Mouse (Mus musculus): ENCODE measurements around the gene Sipa1l2. TPM values are rescaled to one million over a fixed set of nuclear protein-coding genes. Genes with fewer than 3 reads are reported as not detected.

Sipa1l2 gene
- total RNA-seq, 2 experiments from 2014 or later: 4.5 to 10.8 TPM

- TF ChIP-seq CTCF (IDR thresholded peaks at IDR 0.05): no peak
- intact Hi-C loops (cut with DNase I): loop anchor here (5.0 kb wide), 1 partner anchor 97 kb away; the partner anchor contains the start of gene Map10
- Histone ChIP-seq H3K4me3 (peak overlapping the region; percentile 81), H3K27ac (peak overlapping the region; percentile 94)
- no peak for DNase-seq
These were observed 781 bp upstream of the Sipa1l2 start for GRCm38 (mm10) chr8:125570389-125570788.

- peak; percentile 56 for DNase-seq
- H3K4me3 ChIP-seq: peak overlapping the region; percentile 81
- H3K27ac ChIP-seq: peak overlapping the region; percentile 80
- peak; percentile 73 for TF ChIP-seq CTCF (IDR thresholded peaks at IDR 0.05)
- intact Hi-C loops (cut with DNase I): loop anchor here (5.0 to 10.0 kb wide), 3 partner anchors 124 to 504 kb away; no protein-coding TSS in a partner anchor
These were observed 616 bp downstream of the Sipa1l2 start for GRCm38 (mm10) chr8:125568851-125569532.

GRCm38 (mm10) chr8:125568421-125568850 is 1.2 kb downstream of the Sipa1l2 start:
- Histone ChIP-seq H3K27ac (peak overlapping the region; percentile 80), H3K4me3 (peak overlapping the region; percentile 81)
- intact Hi-C loops (cut with DNase I): loop anchor here (5.0 to 10.0 kb wide), 3 partner anchors 124 to 504 kb away; no protein-coding TSS in a partner anchor
- peak; percentile 20 for DNase-seq
- no peak for TF ChIP-seq CTCF (IDR thresholded peaks at IDR 0.05)

- intact Hi-C loops (cut with DNase I): loop anchor here (1.0 to 10.0 kb wide), 4 partner anchors 123 to 503 kb away; no protein-coding TSS in a partner anchor
- DNase-seq: no peak
- no peak for TF ChIP-seq CTCF (IDR thresholded peaks at IDR 0.05)
- Histone ChIP-seq H3K4me3 (peak overlapping the region; percentile 81), H3K27ac (no peak overlapping the region)
These were observed 2.0 kb downstream of the Sipa1l2 start for GRCm38 (mm10) chr8:125567569-125567968.

GRCm38 (mm10) chr8:125562878-125563277 is 6.7 kb downstream of the Sipa1l2 start:
- no peak overlapping the region for H3K4me3 ChIP-seq
- DNase-seq: no peak
- intact Hi-C loops (cut with DNase I): loop anchor here (10.0 kb wide), 2 partner anchors 118 to 498 kb away; no protein-coding TSS in a partner anchor
- H3K27ac ChIP-seq: no peak overlapping the region
- no peak for TF ChIP-seq CTCF (IDR thresholded peaks at IDR 0.05)

- Histone ChIP-seq H3K4me3 (no peak overlapping the region), H3K27ac (no peak overlapping the region)
- intact Hi-C loops (cut with DNase I): loop anchor here (10.0 kb wide), 2 partner anchors 116 to 496 kb away; no protein-coding TSS in a partner anchor
- no peak for DNase-seq
- TF ChIP-seq CTCF (IDR thresholded peaks at IDR 0.05): no peak
These were observed 8.7 kb downstream of the Sipa1l2 start for GRCm38 (mm10) chr8:125560825-125561490.

GRCm38 (mm10) chr8:125559066-125559653 is 10.4 kb downstream of the Sipa1l2 start:
- H3K27ac ChIP-seq: peak overlapping the region; percentile 68
- intact Hi-C loops (cut with DNase I): no loop called here
- no peak for TF ChIP-seq CTCF (IDR thresholded peaks at IDR 0.05)
- H3K4me3 ChIP-seq: peak overlapping the region; percentile 55; the same call in 1 of the 2 replicates
- DNase-seq: no peak

- peak overlapping the region; percentile 55 for H3K4me3 ChIP-seq
- peak; percentile 80 for DNase-seq
- TF ChIP-seq CTCF (IDR thresholded peaks at IDR 0.05): no peak
- H3K27ac ChIP-seq: peak overlapping the region; percentile 68
- intact Hi-C loops (cut with DNase I): no loop called here
These were observed 11.2 kb downstream of the Sipa1l2 start for GRCm38 (mm10) chr8:125558109-125559065.

GRCm38 (mm10) chr8:125557391-125558108 is 12.1 kb downstream of the Sipa1l2 start:
- DNase-seq: no peak
- Histone ChIP-seq H3K27ac (peak overlapping the region; percentile 68), H3K4me3 (no peak overlapping the region)
- TF ChIP-seq CTCF (IDR thresholded peaks at IDR 0.05): no peak
- intact Hi-C loops (cut with DNase I): no loop called here

- intact Hi-C loops (cut with DNase I): no loop called here
- TF ChIP-seq CTCF (IDR thresholded peaks at IDR 0.05): no peak
- H3K27ac ChIP-seq: peak overlapping the region; percentile 68
- peak; percentile 42 for DNase-seq
- H3K4me3 ChIP-seq: no peak overlapping the region
These were observed 12.9 kb downstream of the Sipa1l2 start for GRCm38 (mm10) chr8:125556706-125557105.

- Histone ChIP-seq H3K4me3 (no peak overlapping the region), H3K27ac (no peak overlapping the region)
- intact Hi-C loops (cut with DNase I): no loop called here
- TF ChIP-seq CTCF (IDR thresholded peaks at IDR 0.05): no peak
- DNase-seq: no peak
These were observed 19.0 kb downstream of the Sipa1l2 start for GRCm38 (mm10) chr8:125550567-125550966.

Data from gastrocnemius, adult 2 months (tissue).